Mouse (Mus musculus): ENCODE measurements around the gene Itih5.

- no peak for TF ChIP-seq CTCF (IDR thresholded peaks at IDR 0.05; ENCODE audit: low read depth)
- TF ChIP-seq EP300 (optimal IDR thresholded peaks at IDR 0.05), result no peak
Observed at GRCm38 (mm10) chr2:10167283-10167682, 13.9 kb downstream of the Itih5 start.

All from stomach, postnatal 0 days (tissue).